Mouse (Mus musculus) lung, postnatal 0 days (tissue): Measurements from ENCODE around the gene Bmi1.

Experiments
- CTCF ChIP-seq: IDR thresholded peaks from 2 replicates; pipeline ENCODE4 v1.5.1; 2016; ENCODE audit warnings: antibody characterized with exemption, mild to moderate bottlenecking
- EP300 ChIP-seq: IDR thresholded peaks from 2 replicates; pipeline ENCODE4 v1.6.1; 2016; ENCODE audit warnings: antibody characterized with exemption, mild to moderate bottlenecking, control low read depth

DNA sequence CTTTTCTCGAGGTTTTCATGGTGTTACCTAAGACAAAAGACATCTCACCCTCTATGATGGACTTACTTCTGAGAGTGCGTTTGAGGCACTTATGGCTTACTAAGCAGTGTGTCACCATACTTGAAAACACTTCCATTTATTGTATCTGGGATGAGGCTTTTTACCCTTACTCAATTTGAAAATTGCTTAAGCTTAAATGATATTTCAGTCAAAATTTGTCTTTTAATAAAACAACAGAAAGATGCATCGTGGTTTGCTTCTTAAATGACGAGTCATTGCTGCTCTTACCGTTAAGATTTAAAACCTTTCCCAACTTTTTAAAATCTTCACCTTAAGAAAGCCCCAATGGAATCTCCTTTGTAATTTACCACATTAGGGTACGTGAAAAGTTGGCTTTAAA lies 9.6 kb downstream of the Bmi1 start:
- TF ChIP-seq CTCF: no peak
- no peak for TF ChIP-seq EP300
